Mouse (Mus musculus) 3134 (cell line): ENCODE measurements around the gene Pitpnm1.
"Not testable (repeated sequence)": the region's sequence is repeated elsewhere in the genome, so short reads cannot be mapped to it uniquely, and the experiment has no call there.

Source experiments
- DNase-seq: peaks from one replicate; pipeline ENCODE4 v3.0.0-alpha.2; 2011; ENCODE audit warnings: low spot score; ENCODE audit not compliant: insufficient read length; ENCODE audit errors: extremely low read depth

Pitpnm1 gene

DNA sequence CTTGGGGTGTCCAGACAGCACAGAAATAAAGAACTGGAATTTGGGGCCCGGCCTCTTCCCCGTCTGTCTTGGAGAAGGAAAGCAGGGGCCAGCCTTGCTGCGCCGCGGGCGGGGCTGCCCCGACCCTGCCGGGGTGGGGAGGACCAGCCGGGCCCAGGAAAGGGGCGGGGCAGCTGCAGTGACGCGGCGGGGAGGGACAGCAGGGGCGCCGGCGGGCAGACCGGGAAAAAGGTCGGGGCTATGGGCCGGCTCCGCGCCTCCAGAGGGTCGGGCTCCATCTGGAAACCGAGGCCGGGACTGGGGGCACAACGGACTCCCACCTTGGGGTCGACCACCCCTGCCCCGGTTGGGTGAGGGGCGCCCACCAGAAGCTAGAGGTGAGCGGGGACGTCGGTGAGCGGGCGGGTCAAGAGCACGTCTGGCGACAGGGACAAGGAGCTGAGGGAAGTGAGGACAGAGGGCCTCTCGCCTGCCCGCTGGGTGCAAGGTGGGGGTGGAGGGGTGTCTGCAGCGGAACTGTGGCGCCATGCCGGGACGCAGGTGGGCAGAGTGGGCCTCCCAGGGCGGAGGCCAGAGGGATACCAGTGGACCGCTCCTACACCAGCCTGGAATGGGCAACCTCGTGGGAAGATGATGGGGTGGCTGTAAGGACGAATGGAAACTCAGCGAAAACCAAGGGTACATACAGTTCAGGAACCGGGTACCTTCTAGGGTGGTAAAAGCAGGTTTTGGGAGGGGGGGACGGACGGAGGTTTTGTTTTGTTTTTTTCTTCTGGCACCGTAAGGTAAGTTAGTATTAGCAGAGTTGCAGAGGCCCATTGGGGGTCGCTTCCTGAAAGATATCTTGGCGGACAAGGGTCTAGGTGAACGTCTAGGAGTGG is at the start of gene Pitpnm1:
Gene Pitpnm1, plus strand, starts transcription at position 162 of the 881 bp plus-strand sequence.
- peak; percentile 83 for DNase-seq

DNA sequence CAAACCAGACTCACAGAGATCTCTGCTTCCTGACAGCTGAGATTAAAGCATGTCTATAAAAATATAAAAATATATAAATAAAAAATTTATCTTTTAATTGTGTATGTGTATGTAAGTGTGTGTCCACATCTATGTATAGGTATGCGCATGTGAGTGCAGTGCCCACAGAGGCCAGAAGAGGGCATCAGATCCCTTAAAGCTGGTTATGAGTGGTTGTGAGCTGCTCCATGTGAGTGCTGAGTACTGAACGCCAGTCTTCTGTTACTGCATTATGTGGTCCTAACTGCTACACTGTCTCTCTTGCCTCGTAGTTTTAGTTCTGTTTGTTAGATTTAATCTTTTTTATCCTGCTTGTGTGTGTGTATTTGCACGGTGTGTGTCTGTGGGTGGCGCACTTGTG is 48.8 kb upstream of the Pitpnm1 start:
- DNase-seq, result no peak

DNA sequence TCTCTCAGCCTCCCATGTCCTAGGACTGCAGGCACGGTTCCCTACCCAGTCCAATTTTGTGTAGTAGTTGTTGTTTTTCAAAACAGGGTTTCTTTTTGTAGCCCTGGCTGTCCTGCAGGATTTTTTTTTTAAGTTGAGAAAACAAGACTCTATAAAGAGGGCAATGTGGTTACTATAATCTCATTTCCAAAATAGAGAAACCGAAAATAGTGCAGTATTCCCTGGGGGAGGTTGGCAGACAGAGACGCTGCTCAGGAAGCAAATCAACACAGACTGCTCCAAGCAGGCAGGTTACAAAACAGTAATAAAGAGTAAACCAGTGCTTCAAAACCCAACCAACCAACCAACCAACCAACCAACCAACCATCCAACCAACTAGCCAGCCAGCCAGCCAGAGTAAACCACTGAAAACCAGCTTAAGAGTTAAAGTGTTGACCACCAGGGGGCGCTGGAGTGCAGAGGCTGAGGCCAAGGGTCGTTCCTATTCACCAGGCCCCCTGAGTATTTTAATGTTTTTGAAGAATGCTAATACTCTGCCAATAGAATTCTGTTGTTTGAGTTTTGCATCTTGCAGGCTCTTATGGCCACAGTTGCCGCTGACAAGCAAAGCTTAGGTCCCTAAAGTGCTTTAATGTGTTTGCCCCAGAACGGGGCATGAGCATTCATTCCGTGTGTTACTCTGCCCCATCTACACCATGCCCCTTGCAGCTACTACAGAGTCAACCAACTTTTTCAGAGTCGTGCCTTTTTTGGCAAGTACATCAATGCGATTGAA is 47.9 kb upstream of the Pitpnm1 start:
- DNase-seq, result no peak

DNA sequence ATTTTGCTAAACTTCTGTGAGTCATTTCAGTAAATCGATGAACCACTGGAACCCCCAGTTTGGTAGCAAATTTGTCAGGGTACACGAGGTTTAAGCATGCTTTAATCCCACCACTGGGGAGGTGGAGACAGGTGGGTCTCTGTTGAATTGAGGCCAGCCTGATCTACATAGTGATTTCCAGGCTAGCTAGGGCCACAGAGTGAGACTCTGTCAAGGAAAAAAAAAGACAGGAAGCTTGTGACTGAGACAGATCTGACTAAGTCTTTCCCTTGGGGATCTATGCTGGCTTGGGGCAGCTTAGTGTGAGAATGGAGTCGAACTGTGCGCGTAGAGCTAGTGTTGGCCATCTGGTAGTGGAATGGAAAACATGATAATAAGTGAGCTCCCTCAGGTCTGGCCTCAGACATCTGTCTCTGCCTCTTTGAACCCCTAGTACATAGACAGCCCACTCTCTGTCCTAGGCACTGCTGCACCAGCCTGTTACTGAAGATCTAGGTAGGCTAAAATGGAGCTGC is 47.2 kb upstream of the Pitpnm1 start:
- no peak for DNase-seq

DNA sequence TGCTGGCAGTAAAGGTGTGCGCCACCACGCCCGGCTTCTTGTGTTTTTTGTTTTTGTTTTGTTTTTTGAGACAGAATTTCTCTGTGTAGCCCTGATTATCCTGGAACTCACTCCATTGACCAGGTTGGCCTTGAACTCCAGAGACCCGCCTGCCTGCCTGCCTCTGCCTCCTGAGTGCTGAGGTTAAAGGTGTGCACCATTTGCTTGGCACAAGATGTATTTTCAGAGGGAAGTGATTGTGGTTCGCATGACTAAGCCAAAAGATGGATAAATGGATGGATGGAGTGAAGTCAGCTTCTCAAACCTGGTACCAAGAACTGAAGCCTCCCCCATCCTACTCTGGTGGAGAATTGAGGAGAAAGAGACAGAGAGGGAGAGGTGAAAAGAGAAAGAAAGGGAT is 45.2 kb upstream of the Pitpnm1 start:
- DNase-seq, result no peak

DNA sequence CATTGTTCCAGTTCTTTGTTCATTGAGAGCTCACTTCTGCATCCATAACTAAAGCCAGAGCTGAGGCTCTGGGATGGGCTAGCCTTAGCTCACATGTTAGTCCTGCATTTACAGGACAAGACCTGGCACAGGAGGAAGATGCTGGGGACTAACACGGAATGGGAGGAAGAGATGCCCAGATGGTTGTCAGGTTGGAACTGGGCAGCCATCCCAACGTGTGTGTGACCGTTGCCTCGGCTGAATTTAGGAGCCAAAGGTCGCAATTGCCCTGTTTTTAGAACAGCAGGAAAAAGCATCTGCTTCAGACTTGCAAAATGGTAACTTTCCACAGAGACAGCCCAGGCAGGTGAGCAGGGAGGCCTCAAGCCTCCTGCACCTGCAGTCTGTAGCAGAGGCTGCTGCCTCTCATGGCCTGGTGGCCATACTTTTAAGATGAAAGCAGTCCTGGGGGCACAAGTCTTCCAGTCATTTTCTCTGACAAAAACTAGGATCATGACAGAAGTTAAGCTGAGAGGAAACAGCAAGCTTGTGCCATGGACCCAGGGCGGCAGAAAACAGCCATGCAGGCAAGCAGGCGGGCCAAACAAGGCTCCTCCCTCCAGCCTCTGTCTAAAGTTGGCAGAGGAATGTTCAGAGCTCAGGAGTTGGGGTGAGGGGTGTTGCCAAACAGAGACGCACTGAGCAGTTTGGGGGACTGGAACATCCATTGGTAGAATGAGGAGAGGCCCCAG is 44.4 kb upstream of the Pitpnm1 start:
- DNase-seq, result no peak

DNA sequence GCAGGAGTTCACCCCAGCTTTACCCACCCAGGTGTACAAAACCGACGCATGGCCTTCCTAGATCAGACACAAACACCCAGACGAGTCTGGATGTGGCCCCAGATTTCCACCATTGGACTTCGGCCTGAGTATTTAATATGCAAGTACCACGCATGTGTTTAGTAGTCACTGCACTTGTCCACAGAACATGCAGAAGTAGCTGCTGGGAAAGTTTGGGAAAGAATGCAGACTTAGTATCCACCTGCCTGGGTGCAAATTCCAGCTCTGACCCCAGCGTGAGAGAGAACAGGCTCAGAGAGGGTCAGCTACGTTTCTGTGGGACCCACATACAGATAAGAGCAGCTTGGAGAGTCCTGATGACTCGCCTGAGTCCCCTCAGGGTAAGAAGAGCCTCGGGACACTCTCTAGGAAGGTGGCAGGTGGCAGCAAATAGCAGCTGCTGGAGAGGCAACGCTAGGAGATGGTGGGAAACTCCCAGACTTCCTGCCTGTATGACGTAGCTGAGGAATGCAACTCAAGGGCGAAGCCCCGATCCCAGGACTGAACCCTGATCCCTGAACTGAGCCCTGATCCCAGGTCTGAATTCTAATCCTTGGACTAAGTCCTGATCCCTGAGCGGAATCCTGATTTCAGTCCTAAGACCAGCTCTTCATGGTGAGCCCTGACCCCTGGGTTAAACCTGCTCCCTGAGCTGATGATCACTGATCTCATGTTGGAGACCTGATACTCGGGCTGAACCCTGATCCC is 43.7 kb upstream of the Pitpnm1 start:
- no peak for DNase-seq

DNA sequence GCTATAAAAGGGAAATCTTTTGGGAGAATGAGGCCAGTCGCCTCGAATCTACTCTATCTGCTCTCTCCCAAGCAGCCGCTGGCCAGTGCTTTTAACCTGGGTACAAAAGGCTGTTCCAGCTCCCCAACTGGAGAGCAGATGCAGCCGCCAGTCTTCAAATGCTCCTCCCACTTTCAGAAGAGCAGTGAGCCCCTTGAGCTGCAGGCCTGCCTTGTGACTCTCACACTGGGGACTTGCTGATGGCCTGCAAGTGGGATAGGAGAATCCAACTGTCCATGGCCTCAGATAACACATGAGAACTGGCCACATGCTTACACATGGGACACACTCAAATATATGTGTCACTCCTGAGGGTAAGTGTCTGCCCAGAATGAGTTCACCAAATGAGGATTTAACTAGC is 43.1 kb upstream of the Pitpnm1 start:
- no peak for DNase-seq

DNA sequence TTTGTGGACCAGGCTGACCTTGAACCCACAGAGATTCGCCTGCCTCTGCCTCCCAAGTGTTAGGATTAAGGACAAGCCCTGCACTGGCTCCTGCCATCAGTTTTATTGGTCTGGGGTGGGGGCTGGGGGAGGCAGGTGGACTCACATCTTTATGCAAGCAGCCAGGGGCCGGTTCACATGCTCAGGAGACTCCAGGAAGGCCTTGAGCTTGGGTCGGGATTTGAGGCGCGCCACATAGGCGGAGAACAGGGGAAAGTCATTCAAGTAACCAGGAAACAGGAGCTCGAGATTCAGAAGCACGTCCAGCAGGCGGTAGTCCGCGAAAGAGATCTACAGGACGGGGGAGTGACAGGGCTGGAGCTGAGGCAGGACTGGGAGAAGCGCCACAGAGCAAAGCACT is 42.4 kb upstream of the Pitpnm1 start:
- no peak for DNase-seq

DNA sequence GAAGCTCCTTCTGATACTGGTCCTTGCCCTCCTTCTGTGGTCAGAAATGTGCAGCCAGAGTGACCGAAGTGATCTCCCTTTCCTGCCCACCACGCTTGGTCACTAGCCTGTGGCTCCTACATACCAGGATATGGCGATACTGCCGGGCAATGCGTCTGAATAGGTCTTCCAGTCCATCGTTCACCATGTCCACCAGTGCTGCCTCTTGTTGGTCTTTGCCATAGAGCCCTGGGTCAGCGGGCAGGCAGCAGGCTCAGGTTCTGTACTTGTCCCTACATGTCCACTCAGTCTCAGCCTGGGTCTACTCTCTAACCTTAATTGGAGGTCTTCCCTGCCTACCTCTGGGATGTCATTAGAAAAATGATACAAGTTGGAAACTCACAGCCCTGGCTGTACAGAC is 41.8 kb upstream of the Pitpnm1 start:
- DNase-seq, result no peak

DNA sequence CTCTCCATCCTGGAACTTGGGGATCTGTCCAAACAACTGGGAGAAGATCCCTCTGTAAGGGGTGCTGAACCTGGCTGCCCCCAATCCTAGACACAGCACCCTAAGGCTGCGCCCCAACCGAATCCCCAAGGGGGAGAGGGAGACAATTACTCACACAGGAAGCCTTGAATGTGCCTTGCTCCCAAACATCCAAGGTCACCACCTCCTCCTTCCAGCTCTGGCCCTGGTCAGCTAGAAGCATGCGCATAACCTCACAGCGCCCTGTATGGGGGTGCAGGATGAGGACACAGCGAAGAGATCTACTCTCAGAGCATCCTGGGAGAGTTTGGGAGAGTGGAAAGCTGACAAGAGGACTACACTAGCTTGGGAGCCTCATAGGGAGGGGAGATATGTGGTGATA is 41.2 kb upstream of the Pitpnm1 start:
- no peak for DNase-seq

DNA sequence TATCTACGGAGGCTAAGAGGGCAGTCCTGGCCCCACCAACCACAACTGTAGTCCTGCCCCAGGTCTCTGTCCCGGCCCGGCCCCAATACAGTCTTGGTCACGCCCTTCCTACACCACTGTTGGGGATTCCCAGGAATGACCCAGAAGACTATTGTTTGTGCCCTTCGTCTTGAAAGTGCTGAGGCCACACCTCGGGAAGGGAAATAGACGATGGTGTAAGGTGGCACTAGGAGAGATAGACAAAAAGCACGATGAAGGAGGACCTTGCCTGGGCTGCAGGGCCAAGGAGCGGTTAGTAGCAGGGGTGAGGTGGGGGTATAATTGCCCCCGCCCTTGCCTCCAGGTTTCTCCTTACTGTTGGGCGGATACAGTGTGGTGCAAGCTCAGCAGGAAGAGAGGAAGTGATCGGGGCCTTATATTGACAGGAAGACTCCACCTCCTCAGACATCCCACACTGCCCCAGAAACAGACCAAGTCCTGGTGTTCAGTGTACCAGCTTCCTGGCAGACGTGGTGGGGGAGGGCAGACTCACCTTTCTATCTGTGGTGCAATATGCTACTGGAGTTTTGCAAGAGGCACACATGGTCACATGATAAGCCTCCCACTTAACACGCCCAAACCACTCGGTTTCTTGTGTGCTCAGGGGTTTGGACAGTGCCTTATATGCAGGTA is 40.6 kb upstream of the Pitpnm1 start, which contains the start of gene Gstp3:
Gene Gstp3, minus strand, starts transcription at position 501 of the 672 bp plus-strand sequence.
- DNase-seq, result no peak

DNA sequence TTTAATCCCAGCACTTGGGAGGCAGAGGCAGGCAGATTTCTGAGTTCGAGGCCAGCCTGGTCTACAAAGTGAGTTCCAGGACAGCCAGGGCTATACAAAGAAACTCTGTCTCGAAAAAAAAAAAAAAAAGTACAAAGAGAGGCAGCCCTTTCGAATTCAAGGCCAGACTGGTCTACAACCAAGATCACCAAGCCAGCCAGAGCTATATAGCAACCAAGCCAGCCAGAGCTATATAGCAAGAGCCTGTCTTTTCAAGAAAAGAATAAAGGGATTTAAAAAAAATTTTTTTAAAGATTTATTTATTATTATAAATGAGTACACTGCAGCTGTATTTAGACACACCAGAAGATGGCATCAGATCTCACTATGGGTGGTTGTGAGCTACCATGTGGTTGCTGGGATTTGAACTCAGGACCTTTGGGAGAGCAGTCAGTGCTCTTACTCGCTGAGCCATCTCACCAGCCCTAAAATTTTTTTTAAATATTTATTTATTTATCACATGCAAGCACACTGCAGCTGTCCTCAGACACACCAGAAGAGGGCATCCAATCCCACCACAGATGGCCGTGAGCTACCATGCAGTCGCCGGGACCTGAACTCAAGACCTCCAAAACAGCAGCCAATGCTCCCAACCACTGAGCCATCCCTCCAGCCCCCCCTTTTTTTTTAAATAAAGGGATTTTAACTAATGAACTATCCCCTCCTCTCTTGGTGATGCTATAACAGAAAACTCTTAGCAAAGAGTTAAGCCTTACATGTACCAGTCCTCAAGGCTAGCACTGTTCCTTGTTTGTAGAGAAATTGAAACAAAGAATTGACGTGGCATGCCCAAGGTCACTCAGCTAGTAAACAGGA is 39.5 kb upstream of the Pitpnm1 start:
- DNase-seq, result peak; percentile 41

DNA sequence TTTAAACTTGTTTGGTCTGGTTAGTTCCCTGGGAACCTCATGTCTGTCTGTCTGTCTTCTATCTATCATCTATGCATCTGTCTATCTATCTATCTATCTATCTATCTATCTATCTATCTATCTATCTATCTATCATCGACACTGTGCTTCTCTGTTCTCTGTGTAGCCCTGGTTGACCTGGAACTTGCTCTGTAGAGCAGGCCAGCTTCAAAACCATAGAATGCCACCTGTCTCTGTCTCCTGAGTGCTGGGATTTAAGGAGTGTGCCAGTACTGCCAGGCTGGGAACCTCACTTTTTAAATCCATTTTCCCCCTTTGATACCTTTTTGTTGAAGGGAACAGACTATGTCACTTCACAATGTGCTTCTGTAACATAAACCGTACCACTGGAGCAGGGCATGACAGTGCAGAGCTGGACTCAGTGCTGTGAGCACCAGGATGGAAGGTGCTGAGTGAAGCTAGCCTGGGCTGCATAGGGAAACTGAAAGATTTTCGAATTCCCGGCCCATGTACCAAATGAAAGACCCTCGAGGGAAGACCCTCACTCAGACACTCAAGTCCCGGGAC is 38.8 kb upstream of the Pitpnm1 start:
- no peak for DNase-seq

DNA sequence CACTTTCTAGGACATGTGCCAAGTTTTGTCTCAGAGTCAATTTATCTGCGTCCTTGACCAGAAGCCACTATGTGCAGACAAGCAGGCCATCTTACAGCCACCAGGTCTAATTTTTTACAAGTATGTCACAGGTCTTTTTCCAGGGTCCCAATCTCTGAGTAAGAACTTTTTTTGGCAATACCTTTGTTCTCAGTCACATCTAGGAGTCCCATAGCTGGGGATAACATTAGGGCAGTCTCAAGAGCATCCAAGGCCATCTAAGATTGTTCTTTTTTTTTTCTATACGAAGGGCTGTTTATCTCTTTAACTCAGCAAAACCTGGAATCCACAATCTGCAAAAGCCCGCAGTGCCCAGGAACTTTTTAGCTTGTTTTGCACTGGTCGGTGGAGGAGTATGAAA is 36.4 kb upstream of the Pitpnm1 start:
- not testable (repeated sequence) for DNase-seq

DNA sequence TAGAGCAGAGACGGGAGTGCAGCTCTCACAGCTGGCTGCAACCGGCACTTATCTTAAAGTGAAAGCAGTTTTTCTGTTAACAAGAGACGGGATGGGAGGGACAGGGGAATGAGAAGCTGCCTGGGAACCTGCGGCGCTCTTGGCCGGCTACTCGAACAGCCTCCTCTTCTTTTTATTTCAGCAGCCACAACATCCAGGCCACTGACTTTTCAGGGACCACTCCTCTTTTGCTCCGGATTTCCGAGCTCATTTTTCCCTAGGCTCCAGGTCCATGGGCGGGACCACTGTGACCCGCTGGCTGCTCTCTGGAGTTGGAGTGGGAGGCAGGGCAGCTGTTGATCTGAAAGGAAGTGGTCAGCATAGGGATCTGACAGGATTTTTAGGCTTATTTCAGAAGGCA is 35.3 kb upstream of the Pitpnm1 start:
- DNase-seq, result not testable (repeated sequence)

DNA sequence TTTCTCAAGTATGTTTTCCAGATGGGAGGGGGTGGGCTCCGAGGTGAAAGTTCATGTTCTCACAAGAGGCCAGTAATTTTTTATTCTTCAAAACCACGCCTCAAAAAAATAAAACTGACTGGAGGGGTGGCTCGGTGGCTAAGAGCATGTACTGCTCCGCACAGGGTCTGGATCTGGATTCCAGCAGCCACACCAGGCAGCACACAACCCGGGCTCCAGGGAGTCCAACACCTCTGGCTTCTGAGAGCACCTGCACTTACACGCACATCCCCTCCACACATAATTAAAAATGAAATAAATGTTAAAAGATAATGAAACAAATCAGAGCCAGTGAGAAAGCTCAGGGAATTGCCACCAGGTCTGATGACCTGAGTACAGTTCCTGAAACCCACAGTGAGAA is 33.5 kb upstream of the Pitpnm1 start:
- DNase-seq, result peak; percentile 42

DNA sequence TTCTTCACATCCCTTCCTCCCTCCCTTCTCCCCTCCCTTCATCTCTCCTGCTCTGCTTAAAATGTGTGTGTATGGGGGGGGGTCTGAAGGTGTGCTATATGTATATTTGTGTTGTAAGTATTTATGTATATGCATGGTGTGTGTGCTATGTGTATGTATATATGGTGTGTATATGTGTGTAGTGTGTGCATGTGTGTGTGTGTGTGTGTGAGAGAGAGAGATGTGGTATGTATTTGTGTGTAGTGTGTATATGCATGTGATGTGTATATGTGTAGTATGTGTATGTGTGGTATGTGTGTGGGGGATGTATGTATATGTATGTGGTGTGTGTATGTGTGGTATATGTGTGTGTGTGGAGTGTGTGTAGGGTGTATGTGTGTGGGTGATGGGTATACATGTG is 32.9 kb upstream of the Pitpnm1 start:
- DNase-seq, result no peak
